Mouse (Mus musculus): ENCODE data around the gene Acsm1. TPM values are rescaled to one million over a fixed set of nuclear protein-coding genes. Genes with fewer than 3 reads are reported as not detected.
"Not testable (repeated sequence)": the region's sequence is repeated elsewhere in the genome, so short reads cannot be mapped to it uniquely, and the experiment has no call there.

Gene Acsm1
- not detected for total RNA-seq (2021)

- DNase-seq, result no peak
Observed at GRCm38 (mm10) chr7:119606664-119607076, at the start of gene Acsm1. Gene Acsm1 (plus strand): TSS chr7:119607026.

- DNase-seq, result no peak
Observed at GRCm38 (mm10) chr7:119559789-119560451, 46.9 kb upstream of the Acsm1 start.

- no peak for DNase-seq
Observed at GRCm38 (mm10) chr7:119560452-119560835, 46.4 kb upstream of the Acsm1 start.

GRCm38 (mm10) chr7:119561441-119561840, 45.4 kb upstream of the Acsm1 start:
- no peak for DNase-seq

- not testable (repeated sequence) for DNase-seq
Observed at GRCm38 (mm10) chr7:119562476-119562875, 44.4 kb upstream of the Acsm1 start.

GRCm38 (mm10) chr7:119594530-119595107, 12.2 kb upstream of the Acsm1 start:
- DNase-seq, result no peak

- DNase-seq, result no peak
Observed at GRCm38 (mm10) chr7:119595306-119595705, 11.5 kb upstream of the Acsm1 start.

- no peak for DNase-seq
Observed at GRCm38 (mm10) chr7:119596536-119596935, 10.3 kb upstream of the Acsm1 start.

GRCm38 (mm10) chr7:119601195-119601953, 5.5 kb upstream of the Acsm1 start:
- DNase-seq, result no peak

- no peak for DNase-seq
Observed at GRCm38 (mm10) chr7:119601954-119602317, 4.9 kb upstream of the Acsm1 start.

- no peak for DNase-seq
Observed at GRCm38 (mm10) chr7:119604903-119605483, 1.8 kb upstream of the Acsm1 start.

- no peak for DNase-seq
Observed at GRCm38 (mm10) chr7:119605926-119606663, 731 bp upstream of the Acsm1 start.

- DNase-seq, result no peak
Observed at GRCm38 (mm10) chr7:119607796-119608515, 1.1 kb downstream of the Acsm1 start.

- DNase-seq, result no peak
Observed at GRCm38 (mm10) chr7:119616531-119616930, 9.7 kb downstream of the Acsm1 start.

GRCm38 (mm10) chr7:119617593-119617992, 10.8 kb downstream of the Acsm1 start:
- no peak for DNase-seq

- no peak for DNase-seq
Observed at GRCm38 (mm10) chr7:119618209-119618935, 11.5 kb downstream of the Acsm1 start.

- DNase-seq, result no peak
Observed at GRCm38 (mm10) chr7:119620157-119620556, 13.3 kb downstream of the Acsm1 start.

- DNase-seq, result no peak
Observed at GRCm38 (mm10) chr7:119638773-119639172, 31.9 kb downstream of the Acsm1 start.

GRCm38 (mm10) chr7:119642307-119642706, 35.5 kb downstream of the Acsm1 start:
- DNase-seq, result no peak

- DNase-seq, result no peak
Observed at GRCm38 (mm10) chr7:119667893-119668292, 61.1 kb downstream of the Acsm1 start.

GRCm38 (mm10) chr7:119670395-119670794, 63.6 kb downstream of the Acsm1 start:
- DNase-seq, result no peak
